Mouse (Mus musculus) stomach, postnatal 0 days (tissue): ENCODE measurements around the gene 2310007B03Rik.
A peak's percentile ranks its signal among the peaks of the same experiment; 100 is the strongest.

Experiments
- CTCF ChIP-seq: IDR thresholded peaks from 2 replicates; pipeline ENCODE4 v1.5.1; 2016; ENCODE audit warnings: antibody characterized with exemption, low read depth, mild to moderate bottlenecking, moderate library complexity
- EP300 ChIP-seq: optimal IDR thresholded peaks from 2 replicates; pipeline ENCODE3; 2016; ENCODE audit warnings: antibody characterized with exemption

DNA sequence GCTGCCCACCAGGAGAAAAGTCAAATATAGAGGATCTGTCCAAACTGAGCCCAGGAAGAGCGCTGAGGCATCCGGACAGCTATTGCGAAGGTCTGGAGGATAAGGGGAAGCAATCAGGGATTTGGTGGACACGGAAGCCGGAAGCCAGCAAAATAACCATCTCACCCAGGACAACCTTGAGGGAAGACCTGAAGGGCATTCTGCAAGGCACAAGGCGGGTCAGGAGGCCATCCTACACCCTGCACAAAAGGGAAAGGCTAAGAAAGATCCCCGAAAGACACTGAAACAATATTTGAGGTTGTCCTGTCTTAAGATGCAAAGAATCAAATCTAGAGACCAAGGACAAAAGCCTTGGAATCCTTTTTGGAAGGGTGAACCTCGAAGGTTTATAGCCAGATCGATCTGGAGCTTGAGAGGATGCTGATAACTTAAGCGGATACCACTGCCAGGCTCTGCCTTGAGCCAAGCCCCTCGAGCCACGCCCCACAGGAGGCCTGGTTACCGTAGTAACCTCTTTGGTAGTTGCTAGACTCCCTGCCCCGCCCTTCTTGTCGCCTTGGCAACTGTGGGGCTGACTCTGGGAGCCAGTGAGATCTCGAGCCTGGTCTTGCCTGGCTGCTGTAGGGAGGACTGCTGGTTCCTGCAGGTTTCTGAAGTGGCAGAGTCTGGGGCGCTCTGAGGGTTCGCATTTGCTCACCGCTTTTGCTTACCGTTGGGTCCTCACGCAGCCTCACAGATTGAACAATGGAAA is 45.9 kb downstream of the 2310007B03Rik start:
- TF ChIP-seq EP300 (no peak), CTCF (0 out of 2 replicates have a peak, but pooled peaks have one; percentile 2)
